Mouse (Mus musculus) adrenal gland, adult 18-20 months (tissue): ENCODE measurements around the gene Agrp. TPM values are rescaled to one million over a fixed set of nuclear protein-coding genes. Genes with fewer than 3 reads are reported as not detected.
A peak's percentile ranks its signal among the peaks of the same experiment; 100 is the strongest.

ENCODE experiments used
- DNase-seq, 2 experiments: peaks; one replicate each; pipeline ENCODE4 v3.0.0; 2021 to 2022; ENCODE audit warnings: low spot score in 2 of 2
- microRNA-seq, 2 experiments: library from miRNA; unstranded; fragments of <30 nt; microRNA quantifications; one replicate each; pipeline ENCODE4 v1.2.0; 2021; ENCODE audit warnings: borderline number of aligned reads in 2 of 2
- total RNA-seq, 2 experiments: library from RNA; stranded (reverse); gene quantifications; 1 replicate in 1 of 2; 2 replicates in 1 of 2; pipeline ENCODE4 v1.2.3; 2021

The Agrp gene
- total RNA-seq, 2 experiments from 2014 or later, result 3.3 to 5.3 TPM

DNA sequence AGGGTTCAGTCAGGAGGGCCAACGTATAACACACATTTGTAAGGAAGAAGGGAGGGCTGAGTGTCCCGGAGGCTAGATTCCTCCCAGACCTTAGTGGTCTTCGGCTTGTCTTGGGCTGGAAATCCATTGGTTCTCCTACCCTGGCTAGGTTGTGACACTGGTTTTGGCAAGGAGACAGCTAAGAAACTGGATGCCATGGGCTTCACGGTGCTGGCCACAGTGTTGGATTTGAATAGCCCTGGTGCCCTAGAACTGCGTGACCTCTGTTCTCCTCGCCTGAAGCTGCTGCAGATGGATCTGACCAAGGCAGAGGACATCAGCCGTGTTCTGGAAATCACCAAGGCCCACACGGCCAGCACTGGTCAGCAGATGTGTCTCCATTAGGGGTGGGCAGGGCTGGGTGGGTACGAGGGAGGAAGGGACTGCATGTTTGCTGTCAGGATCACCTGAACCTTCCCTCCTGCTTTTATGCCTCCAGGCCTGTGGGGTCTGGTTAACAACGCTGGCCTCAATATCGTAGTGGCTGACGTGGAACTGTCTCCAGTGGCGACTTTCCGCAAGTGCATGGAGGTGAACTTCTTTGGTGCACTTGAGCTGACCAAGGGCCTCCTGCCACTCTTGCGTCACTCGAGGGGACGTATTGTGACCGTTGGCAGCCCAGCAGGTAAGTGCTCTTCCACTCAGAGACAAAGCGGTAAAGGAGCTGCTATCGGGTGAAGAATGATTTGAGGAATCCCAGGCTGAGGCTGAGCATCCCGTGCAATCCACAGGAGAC lies 115.0 kb downstream of the Agrp start:
- no peak for DNase-seq

DNA sequence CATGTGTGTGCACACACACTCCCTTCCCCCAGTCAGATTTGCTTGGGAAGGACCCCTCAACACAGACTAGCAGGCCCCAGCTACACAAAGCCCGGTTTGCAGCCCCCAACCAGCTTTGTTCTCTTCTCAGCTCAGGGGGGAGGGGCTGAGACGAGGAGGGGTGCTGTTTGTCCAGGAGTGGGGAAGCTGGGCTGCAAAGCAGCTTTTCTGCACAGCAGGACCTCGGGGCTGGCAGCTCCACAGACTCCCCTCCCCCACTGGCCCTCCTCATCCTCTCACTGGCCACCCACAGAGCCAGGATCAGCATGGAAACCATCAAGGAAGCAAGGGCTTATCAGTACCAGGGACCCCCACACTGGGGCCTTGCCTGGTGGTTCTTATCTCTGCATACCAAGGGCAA lies 116.1 kb downstream of the Agrp start:
- no peak for DNase-seq

DNA sequence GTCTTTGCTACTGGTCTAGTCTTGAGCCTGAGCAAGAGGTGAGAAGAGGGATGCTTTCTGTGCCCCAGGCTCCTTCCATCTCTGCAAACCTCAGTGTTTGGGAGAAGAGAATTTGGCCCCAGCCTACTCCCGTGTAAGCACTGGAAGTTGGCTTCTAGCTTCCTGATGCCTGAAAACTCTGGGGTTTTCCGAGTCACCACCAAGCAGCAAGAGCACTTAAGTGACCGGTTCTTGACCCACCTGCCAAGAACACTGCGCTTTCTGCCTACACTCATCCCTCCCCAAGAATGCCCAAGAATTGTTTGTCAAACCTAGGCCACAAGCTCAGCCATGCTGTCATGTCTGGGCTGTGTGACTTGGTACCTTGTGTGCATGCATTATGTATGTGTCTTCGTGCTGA lies 116.7 kb downstream of the Agrp start:
- DNase-seq, result no peak

DNA sequence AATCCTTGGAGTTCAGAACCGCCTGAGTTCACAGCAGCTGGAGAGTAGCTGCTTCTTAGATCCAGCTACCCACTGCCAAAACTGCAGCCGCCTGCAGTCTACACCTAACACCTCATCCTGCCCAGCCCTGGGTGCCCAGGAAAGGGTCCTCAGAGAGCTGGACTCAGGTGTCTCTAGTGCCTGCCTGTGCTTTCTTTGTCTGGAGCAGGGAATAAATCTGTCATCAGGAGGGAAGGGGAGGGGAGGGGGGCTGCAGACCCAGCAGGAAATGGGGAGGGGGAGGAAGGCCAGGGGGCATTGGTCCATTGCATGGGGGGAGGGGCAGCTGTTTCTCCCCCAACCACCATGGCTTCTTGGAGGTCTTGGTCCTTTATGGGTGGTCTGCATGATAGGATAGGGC lies 117.6 kb downstream of the Agrp start:
- no peak for DNase-seq

DNA sequence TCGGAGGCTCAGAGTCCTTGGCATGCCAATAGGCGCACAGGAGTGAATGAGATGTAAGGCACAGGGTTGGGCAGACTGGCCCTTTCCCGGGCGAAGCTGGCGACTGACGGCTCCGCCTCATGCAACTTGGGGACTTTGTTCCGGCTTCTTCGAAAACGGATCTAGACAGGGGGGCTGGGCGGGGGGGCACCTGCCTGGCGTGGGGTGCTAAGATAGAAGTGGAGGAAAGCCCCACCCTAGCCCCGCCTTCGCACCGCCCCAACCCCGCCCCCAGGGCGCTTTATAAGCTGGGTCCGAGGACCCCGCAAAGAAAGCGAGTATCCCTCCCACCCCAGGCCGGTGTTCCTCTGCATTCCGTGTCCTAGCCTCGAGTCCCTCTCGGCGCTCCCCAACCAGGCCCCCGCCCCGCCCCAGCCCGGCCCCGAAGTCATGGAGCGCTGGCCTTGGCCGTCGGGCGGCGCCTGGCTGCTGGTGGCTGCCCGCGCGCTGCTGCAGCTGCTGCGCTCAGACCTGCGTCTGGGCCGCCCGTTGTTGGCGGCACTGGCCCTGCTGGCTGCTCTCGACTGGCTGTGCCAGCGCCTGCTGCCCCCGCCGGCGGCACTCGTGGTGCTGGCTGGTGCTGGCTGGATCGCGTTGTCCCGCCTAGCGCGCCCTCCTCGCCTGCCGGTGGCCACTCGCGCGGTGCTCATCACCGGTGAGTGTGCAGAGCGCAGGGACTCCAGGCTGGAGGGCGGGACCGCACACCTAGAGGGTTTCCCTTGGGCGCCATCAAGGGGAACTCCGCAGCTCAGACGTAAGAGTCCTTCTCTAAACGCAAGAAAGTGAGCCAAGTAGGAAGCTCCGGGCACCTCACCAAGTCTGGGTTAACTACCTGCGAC lies 118.5 kb downstream of the Agrp start, which contains the start of gene Hsd11b2:
TSS of gene Hsd11b2 (plus strand) at position 320 of the 878 bp plus-strand sequence.
- DNase-seq, result peak; percentile 32 to 42

DNA sequence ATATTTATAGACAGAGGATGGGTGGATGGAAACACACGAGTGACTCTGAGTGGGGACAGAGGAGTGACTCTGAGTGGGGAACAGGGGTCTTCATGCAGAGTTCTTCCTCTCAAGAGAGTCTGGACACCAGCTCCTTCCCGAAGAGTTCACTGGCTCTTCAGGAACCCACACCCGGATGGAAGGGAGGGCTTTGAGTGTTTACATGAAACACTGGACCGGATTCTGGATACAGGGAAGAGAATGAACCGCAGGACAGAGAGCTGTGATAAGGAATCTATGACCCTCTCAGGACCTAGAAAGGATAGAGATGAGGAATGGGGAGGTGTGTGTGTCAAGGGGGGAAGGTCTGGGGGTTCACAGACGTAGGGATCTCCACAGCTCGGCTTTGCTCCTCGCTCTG lies 119.8 kb downstream of the Agrp start:
- DNase-seq, result no peak

Small RNA genes lying within 50 kb of the gene (microRNA-seq; reads per million reads assigned to microRNA genes)
- gene Mir1966, result 0 to 0.47 reads per million in 2 experiments

Other genes starting within 250 kb of the Agrp start
- under 1 TPM in 1 of 2 experiments, not detected in 1; 0.13 TPM for gene Kctd19, start 223.9 kb downstream of the Agrp start, total RNA-seq
- 1 to 10 TPM; 3.3 to 4.5 TPM for gene Lrrc36, start 223.8 kb downstream of the Agrp start, total RNA-seq
- gene Tppp3, start 165.9 kb downstream of the Agrp start, total RNA-seq, result 10 to 100 TPM; 24.0 to 43.0 TPM
- 10 to 100 TPM; 18.1 to 18.3 TPM for gene Zdhhc1, start 140.5 kb downstream of the Agrp start, total RNA-seq
- under 1 TPM; 0.16 to 0.53 TPM for gene Hsd11b2, start 118.6 kb downstream of the Agrp start, total RNA-seq
- 100 to 1,000 TPM; 118 to 121 TPM for gene Atp6v0d1, start 71.3 kb downstream of the Agrp start, total RNA-seq
- gene Ripor1, start 32.1 kb downstream of the Agrp start, total RNA-seq, result 10 to 100 TPM; 25.9 to 32.9 TPM
- 10 to 100 TPM; 54.2 to 55.2 TPM for gene Ctcf, start 825 bp downstream of the Agrp start, total RNA-seq
- gene Carmil2, start 48.9 kb upstream of the Agrp start, total RNA-seq, result 1 to 10 TPM; 2.0 to 2.9 TPM
- gene Acd, start 63.7 kb upstream of the Agrp start, total RNA-seq, result 10 to 100 TPM; 21.1 to 23.9 TPM
- gene Pard6a, start 63.8 kb upstream of the Agrp start, total RNA-seq, result 10 to 100 TPM in 1 of 2 experiments, 1 to 10 TPM in 1; 7.5 to 14.2 TPM
- gene 4933405L10Rik, start 70.3 kb upstream of the Agrp start, total RNA-seq, result not detected
- 1 to 10 TPM; 3.0 to 3.5 TPM for gene Enkd1, start 70.8 kb upstream of the Agrp start, total RNA-seq
- gene Gfod2, start 121.3 kb upstream of the Agrp start, total RNA-seq, result 10 to 100 TPM in 1 of 2 experiments, 1 to 10 TPM in 1; 7.4 to 10.1 TPM
- gene Ranbp10, start 190.0 kb upstream of the Agrp start, total RNA-seq, result 10 to 100 TPM; 20.1 to 24.7 TPM
- gene Tsnaxip1, start 190.3 kb upstream of the Agrp start, total RNA-seq, result not detected
- gene Cenpt, start 215.9 kb upstream of the Agrp start, total RNA-seq, result 1 to 10 TPM; 5.9 to 6.5 TPM
- gene Thap11, start 217.7 kb upstream of the Agrp start, total RNA-seq, result 10 to 100 TPM; 35.7 to 38.6 TPM
- 10 to 100 TPM; 43.9 to 46.2 TPM for gene Nutf2, start 223.2 kb upstream of the Agrp start, total RNA-seq
- gene Edc4, start 243.5 kb upstream of the Agrp start, total RNA-seq, result 10 to 100 TPM; 35.0 to 36.7 TPM